Mouse (Mus musculus) heart, adult 2 months (tissue): ENCODE results near the gene Saa3. TPM values are rescaled to one million over a fixed set of nuclear protein-coding genes. Genes with fewer than 3 reads are reported as not detected.

Experiments used
- DNase-seq, 2 experiments: peaks; one replicate each; pipeline ENCODE4 v3.0.0; 2021
- H3K27ac ChIP-seq: fragments of 200-600 bp; 2 replicates; pipeline ENCODE4 v1.8.1; 2022
- H3K27me3 ChIP-seq: fragments of 200-500 bp; 2 replicates; pipeline ENCODE4 v1.6.1; 2012; ENCODE audit warnings: mild to moderate bottlenecking, low read length, inconsistent platforms, mixed read lengths; ENCODE audit not compliant: control insufficient read depth, insufficient read depth
- H3K36me3 ChIP-seq: fragments of 200-500 bp; 2 replicates; pipeline ENCODE4 v1.6.1; 2012; ENCODE audit warnings: low read length, inconsistent platforms; ENCODE audit not compliant: control insufficient read depth, insufficient read depth
- H3K4me1 ChIP-seq: fragments of 200-500 bp; 2 replicates; pipeline ENCODE4 v1.6.1; 2011; ENCODE audit warnings: low read length; ENCODE audit not compliant: control insufficient read depth, insufficient read depth
- H3K4me3 ChIP-seq: fragments of 200-600 bp; 2 replicates; pipeline ENCODE4 v1.8.1; 2022
- H3K79me2 ChIP-seq: fragments of 200-500 bp; replicated peaks from 2 replicates; pipeline ENCODE4 v1.6.1; 2012; ENCODE audit warnings: mild to moderate bottlenecking, inconsistent platforms, low read length, moderate library complexity, mixed read lengths; ENCODE audit not compliant: control insufficient read depth, insufficient read depth
- H3K9ac ChIP-seq: fragments of 200-500 bp; 2 replicates; pipeline ENCODE4 v1.6.1; 2012; ENCODE audit warnings: low read depth, mild to moderate bottlenecking, control low read depth, inconsistent platforms, low read length, mixed read lengths
- CTCF ChIP-seq: fragments of 200-600 bp; IDR thresholded peaks from 2 replicates; pipeline ENCODE4 v1.8.1; 2022; ENCODE audit warnings: antibody characterized with exemption, mild to moderate bottlenecking, moderate library complexity
- EP300 ChIP-seq: fragments of 200-500 bp; IDR thresholded peaks from 2 replicates; pipeline ENCODE4 v1.6.1; 2011; ENCODE audit warnings: low read depth, low read length, control low read depth; ENCODE audit not compliant: insufficient read depth
- POLR2A ChIP-seq: fragments of 200-500 bp; IDR thresholded peaks from 2 replicates; pipeline ENCODE4 v1.6.1; 2011; ENCODE audit warnings: mild to moderate bottlenecking, low read depth, low read length, control low read depth; ENCODE audit not compliant: insufficient read depth
- WGBS: fragments of 180-500 bp; shearing (Covaris S2); methylation state at CpG from one replicate; pipeline ENCODE4 v1.1.7; 2018; 5-methylcytosine and 5-hydroxymethylcytosine counted together
- intact Hi-C: fragments of 180-260 bp; cut with DNase I; formaldehyde crosslinking; loops from one replicate; pipeline ENCODE4 v1.15.1; 2025
- polyA plus RNA-seq: library from polyadenylated mRNA; depleted of rRNA; stranded (reverse); fragments of >200 nt; gene quantifications from 2 replicates; pipeline ENCODE4 v1.2.3, GENCODE M21; 2012
- total RNA-seq, 2 experiments: library from RNA; stranded (reverse); gene quantifications; 2 replicates each; pipeline ENCODE4 v1.2.3; 2021

Gene Saa3
- total and polyA plus RNA-seq, 3 experiments = 1.2 to 2.7 (median 1.5) TPM

DNA sequence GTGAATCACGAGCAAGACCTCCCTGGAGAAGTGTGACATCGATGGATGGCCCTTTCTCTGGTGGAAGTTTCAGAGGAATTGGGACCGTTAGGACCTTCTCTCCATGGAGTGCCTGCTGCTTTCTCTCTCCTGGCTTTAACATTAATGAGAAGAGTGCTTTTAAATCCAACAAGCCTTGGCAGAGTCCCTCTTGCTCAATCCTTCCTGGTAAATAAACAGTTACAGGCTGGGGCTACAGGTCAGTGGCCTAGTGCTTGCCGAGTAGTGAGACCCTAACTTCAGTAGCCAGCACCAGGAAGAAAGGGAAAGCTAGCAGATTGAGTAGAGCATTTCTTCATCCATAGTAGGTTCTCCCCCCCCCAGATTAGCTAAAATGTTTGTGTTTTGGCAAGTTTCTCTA, 17.0 kb upstream of the Saa3 start, which contains the start of gene Saa4:
Saa4 (minus strand) TSS at position 146 of the 400 bp plus-strand sequence.
- no peak within 1 kb of the TSS for H3K9ac ChIP-seq
- 76% methylated on average over 4 of the region's 4 CpGs for WGBS

DNA sequence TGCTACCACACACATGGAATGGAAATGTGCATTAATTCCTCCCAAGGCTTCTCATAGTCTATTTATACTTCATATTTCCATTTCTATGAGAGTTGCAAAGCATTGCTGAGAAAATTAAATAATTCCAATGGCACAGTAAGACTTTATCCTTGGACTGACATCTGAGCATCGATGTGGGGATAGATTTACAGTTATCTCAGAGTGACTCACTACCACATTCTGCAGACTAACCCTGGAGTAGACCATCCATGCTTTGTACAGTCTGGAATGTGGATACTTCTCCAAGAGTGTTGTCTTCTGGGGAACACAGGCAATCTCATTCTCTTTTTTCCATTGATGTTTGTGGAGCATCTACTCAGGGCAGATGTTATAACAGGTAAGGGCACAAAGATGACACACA, 12.1 kb upstream of the Saa3 start:
- intact Hi-C loops = no loop called here

More for the DNA sequence above, 17.0 kb upstream of the Saa3 start, which contains the start of gene Saa4:
- Histone ChIP-seq H3K27ac (no peak within 1 kb of the TSS), H3K4me1 (no peaks in the 10 kb centered on the region), H3K36me3 (no peaks in the 10 kb centered on the region), H3K27me3 (no peaks in the 10 kb centered on the region), H3K79me2 (no peaks in the 10 kb centered on the region), H3K4me3 (no peak within 1 kb of the TSS)
- intact Hi-C loops = no loop called here
- DNase-seq = no peak
- TF ChIP-seq EP300 (no peak), POLR2A (no peak), CTCF (no peak)

DNA sequence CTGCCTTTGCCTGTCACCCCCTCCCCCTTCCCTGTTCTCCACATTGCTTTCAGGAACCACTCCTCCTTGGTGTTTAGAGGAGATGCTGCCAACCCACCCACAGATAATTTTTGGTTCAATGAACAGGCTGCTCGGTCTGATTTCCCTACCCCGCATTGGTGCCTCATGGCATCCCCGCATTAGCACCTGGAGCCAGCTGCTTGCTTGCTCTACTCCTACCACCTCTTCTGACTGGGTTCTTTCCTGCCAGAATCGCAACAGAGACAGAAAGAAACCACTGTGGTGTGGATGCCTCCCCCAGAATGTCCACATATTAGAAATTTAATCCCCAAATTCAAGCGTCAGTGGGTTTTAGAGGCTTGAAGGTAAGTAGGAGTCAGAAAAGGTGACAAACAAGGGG, 8.9 kb upstream of the Saa3 start:
- Histone ChIP-seq H3K4me1 (no peaks in the 10 kb centered on the region), H3K9ac (no peak overlapping the region), H3K27me3 (no peaks in the 10 kb centered on the region), H3K27ac (no peak overlapping the region), H3K36me3 (no peaks in the 10 kb centered on the region), H3K79me2 (no peaks in the 10 kb centered on the region), H3K4me3 (no peak overlapping the region)
- WGBS = 72% methylated on average over 5 of the region's 5 CpGs
- no peak for TF ChIP-seq CTCF
- no peak for TF ChIP-seq EP300
- TF ChIP-seq POLR2A = no peak
- intact Hi-C loops = no loop called here
- DNase-seq = no peak

More for the DNA sequence above, 12.1 kb upstream of the Saa3 start:
- Histone ChIP-seq H3K4me1 (no peaks in the 10 kb centered on the region), H3K79me2 (no peaks in the 10 kb centered on the region), H3K4me3 (no peak overlapping the region), H3K36me3 (no peaks in the 10 kb centered on the region), H3K27ac (no peak overlapping the region), H3K27me3 (no peaks in the 10 kb centered on the region), H3K9ac (no peak overlapping the region)
- 66% methylated on average over 1 of the region's 1 CpGs for WGBS
- TF ChIP-seq CTCF = no peak
- TF ChIP-seq EP300 = no peak
- TF ChIP-seq POLR2A = no peak
- DNase-seq = no peak

DNA sequence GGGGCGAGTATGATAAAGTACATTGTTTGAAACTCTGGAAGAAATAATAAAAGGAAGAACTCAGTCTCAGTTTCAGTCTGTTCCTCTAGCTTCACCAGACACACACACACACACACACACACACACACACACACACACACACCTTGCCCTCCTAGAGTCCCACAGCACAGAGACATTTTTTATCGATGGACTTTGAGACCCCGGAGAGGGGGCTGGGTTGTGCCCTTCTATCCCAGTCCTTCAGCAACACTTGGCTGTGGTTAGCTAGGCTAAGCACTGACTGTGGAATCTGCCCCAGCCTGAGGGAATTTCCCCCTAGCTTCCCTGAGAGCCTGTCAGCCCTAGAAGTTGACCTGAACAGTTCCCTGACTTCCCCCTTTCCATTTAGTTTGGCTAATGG, 8.3 kb upstream of the Saa3 start:
- H3K79me2 ChIP-seq = no peaks in the 10 kb centered on the region
- intact Hi-C loops = no loop called here
- H3K4me3 ChIP-seq = no peak overlapping the region
- TF ChIP-seq CTCF = no peak
- no peak for TF ChIP-seq POLR2A
- no peak for TF ChIP-seq EP300
- DNase-seq = no peak
- no peaks in the 10 kb centered on the region for H3K36me3 ChIP-seq
- no peak overlapping the region for H3K27ac ChIP-seq
- WGBS = 58% methylated on average over 3 of the region's 3 CpGs
- H3K27me3 ChIP-seq = no peaks in the 10 kb centered on the region
- H3K9ac ChIP-seq = no peak overlapping the region
- H3K4me1 ChIP-seq = no peaks in the 10 kb centered on the region

DNA sequence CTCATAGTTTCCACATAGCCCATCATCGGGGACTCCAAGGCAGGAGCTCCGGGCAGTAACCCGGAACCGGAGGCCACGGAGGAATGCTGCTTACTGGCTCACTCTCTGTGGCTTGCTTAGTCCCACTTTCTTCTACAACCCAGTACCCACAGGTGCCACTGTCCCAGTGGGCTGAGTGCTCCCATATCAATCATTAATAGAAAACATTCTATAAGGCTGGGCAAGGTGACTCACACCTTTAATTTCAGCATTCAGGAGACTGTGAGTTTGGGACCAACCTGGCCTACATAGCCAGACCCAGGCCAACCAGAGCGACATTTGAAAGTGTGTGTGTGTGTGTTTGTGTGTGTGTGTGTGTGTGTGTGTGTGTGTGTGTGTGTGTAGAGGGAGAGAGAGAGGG, 7.9 kb upstream of the Saa3 start:
- WGBS = 83% methylated on average over 6 of the region's 6 CpGs
- Histone ChIP-seq H3K36me3 (no peaks in the 10 kb centered on the region), H3K4me3 (no peak overlapping the region), H3K4me1 (no peaks in the 10 kb centered on the region), H3K9ac (no peak overlapping the region), H3K27me3 (no peaks in the 10 kb centered on the region), H3K79me2 (no peaks in the 10 kb centered on the region), H3K27ac (no peak overlapping the region)
- no peak for DNase-seq
- no peak for TF ChIP-seq CTCF
- TF ChIP-seq EP300 = no peak
- TF ChIP-seq POLR2A = no peak
- intact Hi-C loops = no loop called here

DNA sequence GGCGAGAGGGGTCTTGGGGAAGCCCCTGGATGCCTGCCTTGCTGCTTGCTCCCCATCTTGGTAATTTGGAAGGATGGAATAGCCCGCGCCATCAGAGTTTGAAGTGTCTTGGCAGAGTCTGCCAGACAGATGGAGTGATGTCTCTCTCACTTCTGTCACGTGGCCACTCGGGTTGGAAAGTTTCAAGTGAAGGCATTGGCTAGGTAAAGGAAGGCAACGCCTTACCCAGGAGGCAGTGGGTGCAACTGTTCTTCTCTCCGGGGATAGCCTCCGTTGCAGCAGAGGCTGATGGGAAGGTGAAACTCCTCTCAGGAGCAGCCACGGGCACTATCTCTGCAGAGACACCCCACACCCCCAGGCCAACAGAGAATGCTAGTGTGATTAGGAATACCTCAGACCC, 5.0 kb upstream of the Saa3 start:
- H3K9ac ChIP-seq = no peak overlapping the region
- H3K27ac ChIP-seq = no peak overlapping the region
- 58% methylated on average over 9 of the region's 9 CpGs for WGBS
- H3K4me3 ChIP-seq = no peak overlapping the region
- no peak for DNase-seq
- no peaks in the 10 kb centered on the region for H3K79me2 ChIP-seq
- intact Hi-C loops = no loop called here
- TF ChIP-seq EP300 (no peak), POLR2A (no peak), CTCF (no peak)
- no peaks in the 10 kb centered on the region; the same call in 1 of the 2 replicates for H3K4me1 ChIP-seq
- no peaks in the 10 kb centered on the region for H3K27me3 ChIP-seq
- no peaks in the 10 kb centered on the region for H3K36me3 ChIP-seq
